Mouse (Mus musculus): ENCODE data around the gene Fst. TPM values are rescaled to one million over a fixed set of nuclear protein-coding genes. Genes with fewer than 3 reads are reported as not detected.
A peak's percentile ranks its signal among the peaks of the same experiment; 100 is the strongest.

The Fst gene
- polyA plus RNA-seq, 1 experiment from 2014 or later, result 32.7 TPM

- Histone ChIP-seq H3K27me3 (ENCODE audit: control insufficient read depth, insufficient read depth, low read length) (no peaks in the 10 kb centered on the region), H3K9ac (replicated peaks; ENCODE audit: low read length) (no peak overlapping the region), H3K4me1 (ENCODE audit: control insufficient read depth, insufficient read depth, low read length) (no peaks in the 10 kb centered on the region), H3K4me2 (ENCODE audit: low read depth, low read length) (no peak overlapping the region), H3K36me3 (replicated peaks; ENCODE audit: control insufficient read depth, insufficient read depth, low read depth, low read length) (no peaks in the 10 kb centered on the region), H3K9me3 (replicated peaks; ENCODE audit: control insufficient read depth, low read length) (no peaks in the 10 kb centered on the region), H3K4me3 (ENCODE audit: low read depth, low read length) (no peak overlapping the region), H3K27ac (replicated peaks; ENCODE audit: low read depth, low read length) (no peak overlapping the region)
- DNase-seq (ENCODE audit: low spot score), result peak; percentile 11
- WGBS, result 82% methylated on average over 9 of the region's 9 CpGs
- no peak for ATAC-seq (replicated peaks; ENCODE audit: insufficient number of reproducible peaks, low FRiP score, low TSS enrichment, low read depth)
Measured at GRCm38 (mm10) chr13:114405100-114405715, 53.5 kb downstream of the Fst start.

Other genes starting within 250 kb of the Fst start
- 329 and 330 TPM in 2 replicates for gene Ndufs4, start 70.7 kb downstream of the Fst start, polyA plus RNA-seq (2014; fragmentation: Nextera tagmentation; extraction: Ambion mirVana)

All from embryonic facial prominence, embryonic 11.5 days (tissue).